Mouse (Mus musculus) myocyte (in vitro differentiated cells): Measurements from ENCODE around the gene Efcab5. TPM values are rescaled to one million over a fixed set of nuclear protein-coding genes. Genes with fewer than 3 reads are reported as not detected.
A peak's percentile ranks its signal among the peaks of the same experiment; 100 is the strongest.

ENCODE experiments used
- H3K27me3 ChIP-seq: one replicate; pipeline ENCODE4 v1.6.1; 2011; ENCODE audit not compliant: control insufficient read depth, insufficient read depth, insufficient read length
- H3K36me3 ChIP-seq: one replicate; pipeline ENCODE4 v1.6.1; 2011; ENCODE audit not compliant: control insufficient read depth, insufficient read depth
- H3K4me2 ChIP-seq: one replicate; pipeline ENCODE4 v1.6.1; 2011; ENCODE audit warnings: low read depth, control low read depth
- H3K4me3 ChIP-seq: one replicate; pipeline ENCODE4 v1.5.1; 2011; ENCODE audit warnings: mild to moderate bottlenecking, control low read depth, moderate library complexity
- H3K79me2 ChIP-seq: one replicate; pipeline ENCODE4 v1.6.1; 2011; ENCODE audit not compliant: control insufficient read depth, insufficient read depth
- H3ac ChIP-seq: one replicate; pipeline ENCODE4 v1.6.1; 2011; ENCODE audit not compliant: control insufficient read depth, insufficient read length
- CEBPB ChIP-seq: IDR thresholded peaks from 2 replicates; pipeline ENCODE4 v1.6.1; 2011; ENCODE audit warnings: mild to moderate bottlenecking, moderate library complexity; ENCODE audit not compliant: poor library complexity, insufficient read depth, severe bottlenecking
- E2F4 ChIP-seq: IDR thresholded peaks from one replicate; pipeline ENCODE4 v1.6.1; 2011; ENCODE audit warnings: mild to moderate bottlenecking, control low read depth, moderate library complexity; ENCODE audit not compliant: insufficient read depth
- MAX ChIP-seq: IDR thresholded peaks from one replicate; pipeline ENCODE4 v1.6.1; 2011; ENCODE audit warnings: low read depth, mild to moderate bottlenecking, control low read depth
- MYOD1 ChIP-seq, 3 experiments: IDR thresholded peaks; one replicate each; pipeline ENCODE4 v1.6.1; 2011; ENCODE audit warnings: control low read depth in 2 of 3, low read depth in 2 of 3, mild to moderate bottlenecking in 2 of 3, moderate library complexity in 1 of 3; ENCODE audit not compliant: insufficient read length in 2 of 3, control insufficient read depth in 1 of 3
- MYOG ChIP-seq, 3 experiments: IDR thresholded peaks; one replicate each; pipeline ENCODE4 v1.6.1; 2011; ENCODE audit warnings: control low read depth in 2 of 3, low read depth in 2 of 3, mild to moderate bottlenecking in 2 of 3; ENCODE audit not compliant: insufficient read length in 2 of 3, control insufficient read depth in 1 of 3, insufficient read depth in 1 of 3
- POLR2A ChIP-seq: IDR thresholded peaks from one replicate; pipeline ENCODE4 v1.6.1; 2011; ENCODE audit warnings: low read depth, mild to moderate bottlenecking, control low read depth, moderate library complexity; ENCODE audit not compliant: insufficient read length
- POLR2AphosphoS2 ChIP-seq: IDR thresholded peaks from one replicate; pipeline ENCODE4 v1.6.1; 2011; ENCODE audit warnings: low read depth, control low read depth; ENCODE audit not compliant: insufficient read length
- REST ChIP-seq: IDR thresholded peaks from one replicate; pipeline ENCODE4 v1.6.1; 2011; ENCODE audit warnings: mild to moderate bottlenecking, control low read depth, moderate library complexity; ENCODE audit not compliant: insufficient read depth, insufficient read length
- SRF ChIP-seq: IDR thresholded peaks from one replicate; pipeline ENCODE4 v1.6.1; 2011; ENCODE audit warnings: low read depth; ENCODE audit not compliant: control insufficient read depth, insufficient read length
- TCF12 ChIP-seq: IDR thresholded peaks from one replicate; pipeline ENCODE4 v1.6.1; 2011; ENCODE audit warnings: mild to moderate bottlenecking, control low read depth; ENCODE audit not compliant: poor library complexity, insufficient read depth, severe bottlenecking
- TCF3 ChIP-seq: IDR thresholded peaks from one replicate; pipeline ENCODE4 v1.6.1; 2011; ENCODE audit warnings: low read depth, control low read depth; ENCODE audit not compliant: insufficient read length
- USF1 ChIP-seq: IDR thresholded peaks from one replicate; pipeline ENCODE4 v1.6.1; 2011; ENCODE audit warnings: low read depth, mild to moderate bottlenecking, control low read depth, moderate library complexity
- polyA plus RNA-seq: library from polyadenylated mRNA; unstranded; fragments of >200 nt; fragmentation: generic; extraction: Trizol; gene quantifications from one replicate; pipeline ENCODE4 v1.2.1, GENCODE M21; 2012; ENCODE audit warnings: missing spikeins

Efcab5 gene
- polyA plus RNA-seq, 1 experiment = 0.04 TPM

- H3K36me3 ChIP-seq = no peaks in the 10 kb centered on the region
- TF ChIP-seq CEBPB (no peak), MYOG (IDR thresholded peaks at IDR 0.05; ENCODE audit: control insufficient read depth in 1 of 3, insufficient read depth in 1 of 3, insufficient read length in 2 of 3, low read depth in 2 of 3) (peak in 1 of 3 experiments; percentile 63), POLR2A (peak; percentile 81), POLR2AphosphoS2 (peak; percentile 74), TCF12 (no peak), TCF3 (no peak), USF1 (no peak), E2F4 (peak; percentile 47), REST (no peak), MAX (no peak), SRF (no peak), MYOD1 (IDR thresholded peaks at IDR 0.05; ENCODE audit: control insufficient read depth in 1 of 3, insufficient read length in 2 of 3, low read depth in 2 of 3) (peak in 2 of 3 experiments; percentile 38 to 77)
- H3K4me3 ChIP-seq = peak within 1 kb of the TSS; percentile 79
- no peaks in the 10 kb centered on the region for H3K27me3 ChIP-seq
- H3K4me2 ChIP-seq = peak within 1 kb of the TSS; percentile 94
- peak within 1 kb of the TSS; percentile 45 for H3ac ChIP-seq
- H3K79me2 ChIP-seq = peaks cover 35% of the 10 kb centered on the region
Measured at GRCm38 (mm10) chr11:77215951-77216760, 27.4 kb upstream of the Efcab5 start, which contains the start of gene Ssh2. TSS of gene Ssh2 (plus strand) at chr11:77216287.

GRCm38 (mm10) chr11:77215483-77215882 is 26.7 kb upstream of the Efcab5 start:
- peak overlapping the region; percentile 94 for H3K4me2 ChIP-seq
- peak overlapping the region; percentile 45 for H3ac ChIP-seq
- peaks cover 35% of the 10 kb centered on the region for H3K79me2 ChIP-seq
- H3K36me3 ChIP-seq = no peaks in the 10 kb centered on the region
- H3K27me3 ChIP-seq = no peaks in the 10 kb centered on the region
- TF ChIP-seq POLR2A = no peak
- TF ChIP-seq TCF3 = no peak
- TF ChIP-seq CEBPB = no peak
- no peak for TF ChIP-seq POLR2AphosphoS2
- TF ChIP-seq USF1 = no peak
- TF ChIP-seq MYOG (IDR thresholded peaks at IDR 0.05; ENCODE audit: control insufficient read depth in 1 of 3, insufficient read depth in 1 of 3, insufficient read length in 2 of 3, low read depth in 2 of 3) = no peak
- TF ChIP-seq TCF12 = no peak
- TF ChIP-seq REST = no peak
- no peak for TF ChIP-seq MYOD1 (IDR thresholded peaks at IDR 0.05; ENCODE audit: control insufficient read depth in 1 of 3, insufficient read length in 2 of 3, low read depth in 2 of 3)
- TF ChIP-seq MAX = no peak
- no peak for TF ChIP-seq E2F4
- TF ChIP-seq SRF = no peak
- H3K4me3 ChIP-seq = peak overlapping the region; percentile 79

- H3K36me3 ChIP-seq = no peaks in the 10 kb centered on the region
- H3K79me2 ChIP-seq = peaks cover 32% of the 10 kb centered on the region
- no peak overlapping the region for H3K4me3 ChIP-seq
- peak overlapping the region; percentile 94 for H3K4me2 ChIP-seq
- no peak overlapping the region for H3ac ChIP-seq
- no peak for TF ChIP-seq TCF12
- TF ChIP-seq MYOD1 (IDR thresholded peaks at IDR 0.05; ENCODE audit: control insufficient read depth in 1 of 3, insufficient read length in 2 of 3, low read depth in 2 of 3) = no peak
- TF ChIP-seq MYOG (IDR thresholded peaks at IDR 0.05; ENCODE audit: control insufficient read depth in 1 of 3, insufficient read depth in 1 of 3, insufficient read length in 2 of 3, low read depth in 2 of 3) = no peak
- TF ChIP-seq USF1 = no peak
- no peak for TF ChIP-seq CEBPB
- no peak for TF ChIP-seq MAX
- TF ChIP-seq E2F4 = no peak
- TF ChIP-seq POLR2A = no peak
- H3K27me3 ChIP-seq = no peaks in the 10 kb centered on the region
Measured at GRCm38 (mm10) chr11:77214755-77215154, 26.0 kb upstream of the Efcab5 start.

GRCm38 (mm10) chr11:77214142-77214692 is 25.4 kb upstream of the Efcab5 start:
- no peak for TF ChIP-seq TCF3
- TF ChIP-seq SRF = no peak
- no peak for TF ChIP-seq MYOD1 (IDR thresholded peaks at IDR 0.05; ENCODE audit: control insufficient read depth in 1 of 3, insufficient read length in 2 of 3, low read depth in 2 of 3)
- no peak for TF ChIP-seq REST
- TF ChIP-seq MAX = no peak
- TF ChIP-seq MYOG (IDR thresholded peaks at IDR 0.05; ENCODE audit: control insufficient read depth in 1 of 3, insufficient read depth in 1 of 3, insufficient read length in 2 of 3, low read depth in 2 of 3) = no peak
- no peak for TF ChIP-seq CEBPB
- TF ChIP-seq POLR2A = no peak
- no peak for TF ChIP-seq POLR2AphosphoS2
- no peak for TF ChIP-seq TCF12
- TF ChIP-seq E2F4 = no peak
- TF ChIP-seq USF1 = no peak
- H3K4me3 ChIP-seq = no peak overlapping the region
- H3K36me3 ChIP-seq = no peaks in the 10 kb centered on the region

More at GRCm38 (mm10) chr11:77214142-77214692, 25.4 kb upstream of the Efcab5 start:
- Histone ChIP-seq H3K27me3 (no peaks in the 10 kb centered on the region), H3K4me2 (no peak overlapping the region), H3K79me2 (peaks cover 27% of the 10 kb centered on the region), H3ac (no peak overlapping the region)
